Comparison of ENCODE assay signal across 8 mouse cellular contexts in genomic region chr14:52103856-52104676, GRCm38 (mm10). TPM values are rescaled to one million over a fixed set of nuclear protein-coding genes. Genes with fewer than 3 reads are reported as not detected.
DNase-seq lines count a peak whose midpoint lies in the region; ATAC-seq lines count a peak whose summit lies in the region.

Hnrnpc (minus strand) TSS chr14:52104028.

- ATAC-seq in megakaryocyte progenitor cell, adult 5-6 weeks (replicated peaks; ENCODE audit: poor library complexity) = peak; percentile 86

- DNase-seq in adipocyte (ENCODE audit: low spot score) = peak; percentile 100
- DNase-seq in embryo, embryonic 10 days (ENCODE audit: low spot score) = peak; percentile 100
- DNase-seq in gastrocnemius, postnatal 10 days = peak; percentile 100
- DNase-seq in induced T-regulatory cell, adult 2 months (ENCODE audit: low read depth) = peak; percentile 100
- peak; percentile 100 for DNase-seq in left cerebral cortex, adult 9 months (ENCODE audit: low spot score in 2 of 2)
- peak; percentile 100 for DNase-seq in right cerebral cortex, postnatal 14 days
- DNase-seq in urinary bladder, postnatal 36 days (ENCODE audit: low spot score in 2 of 2) = peak; percentile 100

RNA-seq across cellular contexts. Expression of gene Hnrnpc, which starts in this region (rescaled TPM):
- total RNA-seq in gastrocnemius, postnatal 10 days (2021) = 100 to 1,000 TPM; 108 to 122 TPM
- 353 and 414 TPM in 2 replicates for total RNA-seq in megakaryocyte progenitor cell, adult 5-6 weeks (2015)
- 560 and 665 TPM in 2 replicates for total RNA-seq in megakaryocyte progenitor cell, adult 5-6 weeks (2017)

Comparison
In these comparisons a context has a peak if more than half of its experiments do, and no peak if none do; other contexts are left out.
1. Peak in every context shown above with its lines: DNase-seq and ATAC-seq.